Mouse (Mus musculus): ENCODE results near the gene Ampd3. TPM values are rescaled to one million over a fixed set of nuclear protein-coding genes. Genes with fewer than 3 reads are reported as not detected.

Ampd3 gene
- total and polyA plus RNA-seq, 3 experiments: 14.8 to 22.3 TPM; not detected in 1

GRCm38 (mm10) chr7:110834018-110834417 lies 66.0 kb downstream of the Ampd3 start:
- Histone ChIP-seq H3K27me3 (ENCODE audit: control insufficient read depth in 1 of 2, insufficient read depth in 2 of 2, low read length in 2 of 2) (no peaks in the 10 kb centered on the region), H3K27ac (ENCODE audit: control insufficient read depth, low read depth, low read length) (no peak overlapping the region), H3K9me3 (replicated peaks; ENCODE audit: insufficient read depth, low read length) (no peaks in the 10 kb centered on the region), H3K79me2 (ENCODE audit: control insufficient read depth, insufficient read depth, low read length, poor library complexity) (no peaks in the 10 kb centered on the region), H3K9ac (ENCODE audit: control insufficient read depth, low read depth, low read length, poor library complexity, severe bottlenecking) (no peak overlapping the region), H3K4me1 (ENCODE audit: control insufficient read depth in 1 of 2, insufficient read depth in 2 of 2, low read length in 2 of 2) (peaks cover 0 to 3% of the 10 kb centered on the region in 2 experiments; a peak in 1 of 4 replicates), H3K4me3 (ENCODE audit: control insufficient read depth in 1 of 2, insufficient read depth in 1 of 2, low read depth in 2 of 2, low read length in 2 of 2) (no peak overlapping the region), H3K36me3 (ENCODE audit: control insufficient read depth in 1 of 2, insufficient read depth in 2 of 2, low read length in 2 of 2) (peaks cover 0 to 11% of the 10 kb centered on the region in 2 experiments; a peak in 3 of 4 replicates)
- DNase-seq (ENCODE audit: low read depth, low spot score): no peak
- no peak for TF ChIP-seq MAX (IDR thresholded peaks at IDR 0.05; ENCODE audit: low read length)
- TF ChIP-seq ZKSCAN1 (IDR thresholded peaks at IDR 0.05; ENCODE audit: low read depth, low read length): no peak
- TF ChIP-seq HCFC1 (IDR thresholded peaks at IDR 0.05; ENCODE audit: low read depth, low read length): no peak
- TF ChIP-seq ETS1 (IDR thresholded peaks at IDR 0.05; ENCODE audit: low read depth, low read length): no peak
- TF ChIP-seq TBP (IDR thresholded peaks at IDR 0.05; ENCODE audit: low read depth, low read length): no peak
- TF ChIP-seq USF1 (IDR thresholded peaks at IDR 0.05; ENCODE audit: low read depth, low read length): no peak
- TF ChIP-seq RCOR1 (IDR thresholded peaks at IDR 0.05; ENCODE audit: low read depth, low read length): no peak
- no peak for TF ChIP-seq CHD1 (IDR thresholded peaks at IDR 0.05; ENCODE audit: low read depth, low read length)
- TF ChIP-seq GATA1 (IDR thresholded peaks at IDR 0.05; ENCODE audit: low read depth, low read length): no peak
- TF ChIP-seq MYB (IDR thresholded peaks at IDR 0.05; ENCODE audit: low read depth, low read length): no peak
- no peak for TF ChIP-seq TAL1 (IDR thresholded peaks at IDR 0.05; ENCODE audit: low read length)
- no peak for TF ChIP-seq ELF1 (IDR thresholded peaks at IDR 0.05; ENCODE audit: low read depth, low read length)
- TF ChIP-seq MEF2A (IDR thresholded peaks at IDR 0.05; ENCODE audit: extremely low read depth, insufficient replicate concordance, low read depth, low read length, poor library complexity, severe bottlenecking): no peak
- TF ChIP-seq CTCF (IDR thresholded peaks at IDR 0.05 in 2 of 3, conservative IDR thresholded peaks at IDR 0.05 in 1 of 3; ENCODE audit: control insufficient read depth in 1 of 3, insufficient read depth in 1 of 3, low read depth in 2 of 3, low read length in 3 of 3, poor library complexity in 1 of 3, severe bottlenecking in 1 of 3): no peak
- no peak for TF ChIP-seq ZMIZ1 (IDR thresholded peaks at IDR 0.05; ENCODE audit: low read depth, low read length)
- TF ChIP-seq SMC3 (IDR thresholded peaks at IDR 0.05; ENCODE audit: low read depth, low read length): no peak

GRCm38 (mm10) chr7:110834522-110834921 lies 66.5 kb downstream of the Ampd3 start:
- Histone ChIP-seq H3K9ac (ENCODE audit: control insufficient read depth, low read depth, low read length, poor library complexity, severe bottlenecking) (no peak overlapping the region), H3K4me1 (ENCODE audit: control insufficient read depth in 1 of 2, insufficient read depth in 2 of 2, low read length in 2 of 2) (peaks cover 0 to 3% of the 10 kb centered on the region in 2 experiments; a peak in 1 of 4 replicates), H3K9me3 (replicated peaks; ENCODE audit: insufficient read depth, low read length) (no peaks in the 10 kb centered on the region), H3K4me3 (ENCODE audit: control insufficient read depth in 1 of 2, insufficient read depth in 1 of 2, low read depth in 2 of 2, low read length in 2 of 2) (no peak overlapping the region), H3K27ac (ENCODE audit: control insufficient read depth, low read depth, low read length) (no peak overlapping the region), H3K27me3 (ENCODE audit: control insufficient read depth in 1 of 2, insufficient read depth in 2 of 2, low read length in 2 of 2) (no peaks in the 10 kb centered on the region), H3K79me2 (ENCODE audit: control insufficient read depth, insufficient read depth, low read length, poor library complexity) (no peaks in the 10 kb centered on the region), H3K36me3 (ENCODE audit: control insufficient read depth in 1 of 2, insufficient read depth in 2 of 2, low read length in 2 of 2) (peaks cover under 1 to 11% of the 10 kb centered on the region in 2 experiments; a peak in 3 of 4 replicates)
- TF ChIP-seq RAD21 (IDR thresholded peaks at IDR 0.05; ENCODE audit: low read depth, low read length) (no peak), EP300 (IDR thresholded peaks at IDR 0.05; ENCODE audit: low read depth in 1 of 2, low read length in 2 of 2) (no peak), GABPA (IDR thresholded peaks at IDR 0.05; ENCODE audit: low read depth, low read length) (no peak), ELF1 (IDR thresholded peaks at IDR 0.05; ENCODE audit: low read depth, low read length) (no peak), MAFK (IDR thresholded peaks at IDR 0.05; ENCODE audit: borderline replicate concordance, low read depth, low read length) (no peak), MYC (IDR thresholded peaks at IDR 0.05; ENCODE audit: low read depth, low read length) (no peak), ZMIZ1 (IDR thresholded peaks at IDR 0.05; ENCODE audit: low read depth, low read length) (no peak), ZNF384 (IDR thresholded peaks at IDR 0.05; ENCODE audit: low read depth, low read length) (no peak), MEF2A (IDR thresholded peaks at IDR 0.05; ENCODE audit: extremely low read depth, insufficient replicate concordance, low read depth, low read length, poor library complexity, severe bottlenecking) (no peak), SIN3A (IDR thresholded peaks at IDR 0.05; ENCODE audit: low read length) (no peak)
- no peak for DNase-seq (ENCODE audit: low read depth, low spot score)
